Mouse (Mus musculus) forebrain, embryonic 14.5 days (tissue): Measurements from ENCODE around the gene Cfap206. TPM values are rescaled to one million over a fixed set of nuclear protein-coding genes. Genes with fewer than 3 reads are reported as not detected.

Experiments used
- ATAC-seq: fragments of 200-750 bp; cut with Nextera tagmentation; 2 replicates; pipeline ENCODE4 v1.8.0; 2017; ENCODE audit warnings: mild to moderate bottlenecking, moderate library complexity
- DNase-seq: peaks from one replicate; pipeline ENCODE4 v3.0.0-alpha.2; 2015; ENCODE audit warnings: low spot score
- H3K27ac ChIP-seq: fragments of 300-500 bp; sonication (generic); 2 replicates; pipeline ENCODE4 v1.5.1; 2014; ENCODE audit warnings: low read depth, mild to moderate bottlenecking, control low read depth, low read length, moderate library complexity
- H3K27me3 ChIP-seq: fragments of 300-500 bp; sonication (generic); replicated peaks from 2 replicates; pipeline ENCODE4 v1.6.1; 2014; ENCODE audit warnings: low read length, control low read depth, mixed read lengths; ENCODE audit not compliant: control insufficient read depth, insufficient read depth
- H3K36me3 ChIP-seq: fragments of 300-500 bp; sonication (generic); 2 replicates; pipeline ENCODE4 v1.6.1; 2014; ENCODE audit warnings: low read length, control low read depth; ENCODE audit not compliant: control insufficient read depth, insufficient read depth
- H3K4me1 ChIP-seq: fragments of 300-500 bp; sonication (generic); 2 replicates; pipeline ENCODE4 v1.6.1; 2014; ENCODE audit warnings: antibody characterized with exemption, low read length, control low read depth; ENCODE audit not compliant: control insufficient read depth, insufficient read depth
- H3K4me2 ChIP-seq: fragments of 300-500 bp; sonication (generic); 2 replicates; pipeline ENCODE4 v1.6.1; 2014; ENCODE audit warnings: mild to moderate bottlenecking, control low read depth, low read length
- H3K4me3 ChIP-seq: fragments of 300-500 bp; sonication (generic); 2 replicates; pipeline ENCODE4 v1.5.1; 2014; ENCODE audit warnings: low read depth, low read length, control low read depth
- H3K9ac ChIP-seq: fragments of 300-500 bp; sonication (generic); 2 replicates; pipeline ENCODE4 v1.6.1; 2014; ENCODE audit warnings: mild to moderate bottlenecking, low read length, control low read depth, moderate library complexity
- H3K9me3 ChIP-seq: fragments of 300-500 bp; sonication (generic); replicated peaks from 2 replicates; pipeline ENCODE4 v1.6.1; 2016; ENCODE audit warnings: low read length, control low read depth, mixed read lengths; ENCODE audit not compliant: control insufficient read depth
- WGBS: fragments of 180-500 bp; shearing (Covaris S2); extraction: QIAGEN DNeasy Blood & Tissue Kit; methylation state at CpG from one replicate; pipeline ENCODE4 v1.1.7; 2014; 5-methylcytosine and 5-hydroxymethylcytosine counted together
- polyA plus RNA-seq: library from polyadenylated mRNA; unstranded; fragments of >200 nt; fragmentation: Nextera tagmentation; extraction: Ambion mirVana; gene quantifications from 2 replicates; pipeline ENCODE4 v1.2.1, GENCODE M21; 2014

Cfap206 gene
- polyA plus RNA-seq, 1 experiment from 2014 or later, result 3.2 TPM

- Histone ChIP-seq H3K36me3 (peaks cover 70% of the 10 kb centered on the region), H3K9me3 (no peaks in the 10 kb centered on the region), H3K4me3 (no peak overlapping the region), H3K9ac (no peak overlapping the region), H3K27ac (no peak overlapping the region), H3K4me1 (no peaks in the 10 kb centered on the region), H3K27me3 (no peaks in the 10 kb centered on the region), H3K4me2 (no peak overlapping the region)
- ATAC-seq (no peak), DNase-seq (no peak)
- WGBS, result 94% methylated on average over 10 of the region's 10 CpGs
Measured at GRCm38 (mm10) chr4:34656101-34656500, 73.9 kb downstream of the Cfap206 start.

GRCm38 (mm10) chr4:34653179-34653578 lies 76.8 kb downstream of the Cfap206 start:
- H3K4me1 ChIP-seq, result no peaks in the 10 kb centered on the region
- no peak overlapping the region for H3K4me3 ChIP-seq
- no peaks in the 10 kb centered on the region for H3K27me3 ChIP-seq
- no peaks in the 10 kb centered on the region for H3K9me3 ChIP-seq
- H3K9ac ChIP-seq, result no peak overlapping the region
- ATAC-seq (no peak), DNase-seq (no peak)
- peaks cover 54% of the 10 kb centered on the region for H3K36me3 ChIP-seq
- no peak overlapping the region for H3K27ac ChIP-seq
- H3K4me2 ChIP-seq, result no peak overlapping the region
- 95% methylated on average over 7 of the region's 7 CpGs for WGBS

DNA sequence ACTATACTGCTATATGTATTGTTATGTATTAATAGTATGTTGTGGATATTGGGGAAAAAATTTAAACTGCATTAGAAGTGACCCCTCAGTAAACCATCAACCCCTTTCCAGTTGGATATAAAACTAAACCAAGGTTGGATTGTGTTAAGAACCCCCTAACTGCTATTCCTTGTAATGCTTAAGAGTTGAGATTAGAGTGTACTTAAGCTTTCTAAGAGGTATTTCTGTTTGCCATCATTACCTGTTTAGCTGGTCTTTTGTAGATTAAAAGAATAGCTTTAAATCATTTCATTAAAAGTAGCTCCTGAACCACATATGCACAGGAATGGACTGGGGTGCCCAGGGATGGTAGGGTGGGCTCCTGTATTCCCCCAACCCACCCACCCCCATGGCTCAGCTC lies 85.2 kb downstream of the Cfap206 start:
- DNase-seq (no peak), ATAC-seq (no peak)
- Histone ChIP-seq H3K4me3 (no peak overlapping the region), H3K4me2 (no peak overlapping the region), H3K36me3 (peaks cover 45% of the 10 kb centered on the region), H3K27ac (no peak overlapping the region), H3K9ac (no peak overlapping the region), H3K9me3 (no peaks in the 10 kb centered on the region), H3K27me3 (no peaks in the 10 kb centered on the region), H3K4me1 (no peaks in the 10 kb centered on the region)

DNA sequence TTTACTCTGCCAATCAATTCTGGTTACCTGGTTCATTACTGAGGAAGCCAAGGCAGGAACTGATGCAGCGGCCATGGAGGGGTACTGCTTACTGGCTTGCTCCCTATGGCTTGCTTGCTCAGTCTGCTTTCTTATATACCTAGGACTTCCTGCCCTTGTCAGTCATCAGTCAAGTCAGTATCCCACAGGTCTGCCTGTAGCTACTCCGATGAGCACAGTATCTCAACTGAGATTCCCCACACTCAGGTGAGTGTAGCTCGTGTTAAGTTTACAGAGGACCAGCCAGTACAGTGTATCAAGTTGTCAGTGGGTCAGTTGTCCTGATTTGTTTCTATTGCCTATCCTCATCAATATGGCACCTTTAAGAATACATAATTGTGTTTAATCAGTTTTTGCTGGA lies 89.3 kb downstream of the Cfap206 start:
- Histone ChIP-seq H3K4me3 (no peak overlapping the region), H3K4me2 (no peak overlapping the region), H3K4me1 (no peaks in the 10 kb centered on the region), H3K27ac (no peak overlapping the region), H3K27me3 (no peaks in the 10 kb centered on the region), H3K9me3 (no peaks in the 10 kb centered on the region), H3K9ac (no peak overlapping the region), H3K36me3 (peaks cover 29% of the 10 kb centered on the region)
- no peak for DNase-seq
- no peak for ATAC-seq
- WGBS, result 87% methylated on average over 3 of the region's 3 CpGs

GRCm38 (mm10) chr4:34639745-34640364 lies 90.2 kb downstream of the Cfap206 start:
- Histone ChIP-seq H3K4me3 (no peak overlapping the region), H3K36me3 (peaks cover 28% of the 10 kb centered on the region), H3K4me1 (no peaks in the 10 kb centered on the region), H3K4me2 (no peak overlapping the region), H3K27me3 (no peaks in the 10 kb centered on the region), H3K9me3 (no peaks in the 10 kb centered on the region), H3K27ac (no peak overlapping the region), H3K9ac (no peak overlapping the region)
- 91% methylated on average over 5 of the region's 5 CpGs for WGBS
- DNase-seq (no peak), ATAC-seq (no peak)

Other genes starting within 250 kb of the Cfap206 start
- 55.9 and 67.5 TPM in 2 replicates for gene Akirin2, start 179.3 kb downstream of the Cfap206 start, polyA plus RNA-seq
- gene Orc3, start 115.3 kb downstream of the Cfap206 start, polyA plus RNA-seq, result 103 and 115 TPM in 2 replicates
- gene Rars2, start 115.2 kb downstream of the Cfap206 start, polyA plus RNA-seq, result 54.2 and 54.4 TPM in 2 replicates
- gene Slc35a1, start 42.8 kb downstream of the Cfap206 start, polyA plus RNA-seq, result 22.9 and 33.0 TPM in 2 replicates
- not detected in 2 replicates for gene Gm136, start 26.1 kb upstream of the Cfap206 start, polyA plus RNA-seq
- gene Smim8, start 48.2 kb upstream of the Cfap206 start, polyA plus RNA-seq, result 55.0 and 68.2 TPM in 2 replicates
- gene Zfp292, start 152.8 kb upstream of the Cfap206 start, polyA plus RNA-seq, result 38.8 and 41.6 TPM in 2 replicates
- 0.36 TPM in 1 of 2 replicates, not detected in the other for gene Cga, start 163.6 kb upstream of the Cfap206 start, polyA plus RNA-seq